Mouse (Mus musculus): ENCODE data around the gene Fbxw18. TPM values are rescaled to one million over a fixed set of nuclear protein-coding genes. Genes with fewer than 3 reads are reported as not detected.
"Not testable (repeated sequence)": the region's sequence is repeated elsewhere in the genome, so short reads cannot be mapped to it uniquely, and the experiment has no call there.

The Fbxw18 gene
- polyA plus RNA-seq (2015; fragmentation: Nextera tagmentation; extraction: Ambion mirVana): not detected in 2 replicates

- H3K4me3 ChIP-seq; H3K27ac ChIP-seq; H3K9me3 ChIP-seq; H3K4me1 ChIP-seq; H3K9ac ChIP-seq; H3K4me2 ChIP-seq; H3K36me3 ChIP-seq; ATAC-seq (ENCODE audit: borderline replicate concordance, extremely low read depth, low FRiP score, low TSS enrichment); H3K27me3 ChIP-seq: not testable (repeated sequence)
- WGBS: 61% methylated on average over 4 of the region's 4 CpGs
Measured at GRCm38 (mm10) chr9:109702600-109702999, at the start of gene Fbxw18. TSS of gene Fbxw18 (minus strand) at chr9:109702700.

- ATAC-seq (ENCODE audit: borderline replicate concordance, extremely low read depth, low FRiP score, low TSS enrichment); H3K4me2 ChIP-seq; H3K4me3 ChIP-seq; H3K27ac ChIP-seq; H3K36me3 ChIP-seq; H3K27me3 ChIP-seq; H3K9ac ChIP-seq; H3K9me3 ChIP-seq; H3K4me1 ChIP-seq: not testable (repeated sequence)
- 80% methylated on average over 3 of the region's 3 CpGs for WGBS
Measured at GRCm38 (mm10) chr9:109745989-109746388, 43.5 kb upstream of the Fbxw18 start, which contains the start of gene Fbxw26. TSS of gene Fbxw26 (minus strand) at chr9:109746089.

- no peaks in the 10 kb centered on the region for H3K4me1 ChIP-seq
- no peaks in the 10 kb centered on the region for H3K9me3 ChIP-seq
- no peak overlapping the region for H3K9ac ChIP-seq
- H3K27ac ChIP-seq: no peak overlapping the region
- no peaks in the 10 kb centered on the region for H3K36me3 ChIP-seq
- no peak overlapping the region for H3K4me3 ChIP-seq
- no peaks in the 10 kb centered on the region for H3K27me3 ChIP-seq
- no peak overlapping the region for H3K4me2 ChIP-seq
- 0% methylated on average over 1 of the region's 1 CpGs for WGBS
- no peak for ATAC-seq (ENCODE audit: borderline replicate concordance, extremely low read depth, low FRiP score, low TSS enrichment)
Measured at GRCm38 (mm10) chr9:109685299-109685698, 17.2 kb downstream of the Fbxw18 start.

GRCm38 (mm10) chr9:109664552-109664951 is 37.9 kb downstream of the Fbxw18 start, which contains the start of gene Fbxw25:
TSS of gene Fbxw25 (minus strand) at chr9:109664652.
- not testable (repeated sequence) for H3K36me3 ChIP-seq; H3K27me3 ChIP-seq; H3K27ac ChIP-seq; H3K9ac ChIP-seq; H3K4me3 ChIP-seq; H3K4me2 ChIP-seq; ATAC-seq (ENCODE audit: borderline replicate concordance, extremely low read depth, low FRiP score, low TSS enrichment); H3K9me3 ChIP-seq; H3K4me1 ChIP-seq
- 44% methylated on average over 2 of the region's 2 CpGs for WGBS

Other genes starting within 250 kb of the Fbxw18 start
- gene Fbxw19, start 206.8 kb downstream of the Fbxw18 start, polyA plus RNA-seq (2015; fragmentation: Nextera tagmentation; extraction: Ambion mirVana): not detected in 2 replicates
- not detected in 2 replicates for gene Fbxw15, start 134.4 kb downstream of the Fbxw18 start, polyA plus RNA-seq (2015; fragmentation: Nextera tagmentation; extraction: Ambion mirVana)
- gene Fbxw24, start 76.6 kb downstream of the Fbxw18 start, polyA plus RNA-seq (2015; fragmentation: Nextera tagmentation; extraction: Ambion mirVana): 0.10 TPM in 1 of 2 replicates, not detected in the other
- not detected in 2 replicates for gene Fbxw25, start 38.0 kb downstream of the Fbxw18 start, polyA plus RNA-seq (2015; fragmentation: Nextera tagmentation; extraction: Ambion mirVana)
- not detected in 2 replicates for gene Fbxw26, start 43.4 kb upstream of the Fbxw18 start, polyA plus RNA-seq (2015; fragmentation: Nextera tagmentation; extraction: Ambion mirVana)
- not detected in 2 replicates for gene Fbxw27, start 88.0 kb upstream of the Fbxw18 start, polyA plus RNA-seq (2015; fragmentation: Nextera tagmentation; extraction: Ambion mirVana)
- not detected in 2 replicates for gene Spink8, start 109.6 kb upstream of the Fbxw18 start, polyA plus RNA-seq (2015; fragmentation: Nextera tagmentation; extraction: Ambion mirVana)
- gene Nme6, start 130.0 kb upstream of the Fbxw18 start, polyA plus RNA-seq (2015; fragmentation: Nextera tagmentation; extraction: Ambion mirVana): 52.9 and 58.0 TPM in 2 replicates
- 1.0 and 1.2 TPM in 2 replicates for gene Camp, start 146.9 kb upstream of the Fbxw18 start, polyA plus RNA-seq (2015; fragmentation: Nextera tagmentation; extraction: Ambion mirVana)
- 27.2 and 30.4 TPM in 2 replicates for gene Cdc25a, start 172.9 kb upstream of the Fbxw18 start, polyA plus RNA-seq (2015; fragmentation: Nextera tagmentation; extraction: Ambion mirVana)
- gene Map4, start 228.8 kb upstream of the Fbxw18 start, polyA plus RNA-seq (2015; fragmentation: Nextera tagmentation; extraction: Ambion mirVana): 46.7 and 49.9 TPM in 2 replicates